Mouse (Mus musculus) neural tube, embryonic 13.5 days (tissue): ENCODE measurements around the gene Cldn34c3. TPM values are rescaled to one million over a fixed set of nuclear protein-coding genes. Genes with fewer than 3 reads are reported as not detected.
"Not testable (repeated sequence)": the region's sequence is repeated elsewhere in the genome, so short reads cannot be mapped to it uniquely, and the experiment has no call there.

ENCODE experiments used
- ATAC-seq: fragments of 200-750 bp; cut with Nextera tagmentation; 2 replicates; pipeline ENCODE4 v1.8.0; 2017; ENCODE audit warnings: low read depth, mild to moderate bottlenecking, moderate TSS enrichment, moderate library complexity
- H3K27ac ChIP-seq: fragments of 300-500 bp; sonication (generic); replicated peaks from 2 replicates; pipeline ENCODE4 v1.5.1; 2015; ENCODE audit warnings: moderate library complexity, mild to moderate bottlenecking, inconsistent platforms
- H3K27me3 ChIP-seq: fragments of 300-500 bp; sonication (generic); 2 replicates; pipeline ENCODE4 v1.6.1; 2015; ENCODE audit warnings: mild to moderate bottlenecking, inconsistent platforms
- H3K36me3 ChIP-seq: fragments of 300-500 bp; sonication (generic); 2 replicates; pipeline ENCODE4 v1.6.1; 2015; ENCODE audit warnings: mild to moderate bottlenecking, inconsistent platforms
- H3K4me1 ChIP-seq: fragments of 300-500 bp; sonication (generic); replicated peaks from 2 replicates; pipeline ENCODE4 v1.6.1; 2015; ENCODE audit warnings: inconsistent platforms
- H3K4me2 ChIP-seq: fragments of 300-500 bp; sonication (generic); 2 replicates; pipeline ENCODE4 v1.6.1; 2015; ENCODE audit warnings: inconsistent platforms, mild to moderate bottlenecking, moderate library complexity
- H3K4me3 ChIP-seq: fragments of 300-500 bp; sonication (generic); 2 replicates; pipeline ENCODE4 v1.5.1; 2015; ENCODE audit warnings: mild to moderate bottlenecking, inconsistent platforms
- H3K9ac ChIP-seq: fragments of 300-500 bp; sonication (generic); 2 replicates; pipeline ENCODE4 v1.6.1; 2015; ENCODE audit warnings: moderate library complexity, mild to moderate bottlenecking, inconsistent platforms
- H3K9me3 ChIP-seq: fragments of 300-500 bp; sonication (generic); 2 replicates; pipeline ENCODE4 v1.6.1; 2016; ENCODE audit warnings: inconsistent platforms
- polyA plus RNA-seq: library from polyadenylated mRNA; unstranded; fragments of >200 nt; fragmentation: Nextera tagmentation; extraction: Ambion mirVana; gene quantifications from 2 replicates; pipeline ENCODE4 v1.2.1, GENCODE M21; 2015

Cldn34c3 gene
- not detected in 2 replicates for polyA plus RNA-seq

DNA sequence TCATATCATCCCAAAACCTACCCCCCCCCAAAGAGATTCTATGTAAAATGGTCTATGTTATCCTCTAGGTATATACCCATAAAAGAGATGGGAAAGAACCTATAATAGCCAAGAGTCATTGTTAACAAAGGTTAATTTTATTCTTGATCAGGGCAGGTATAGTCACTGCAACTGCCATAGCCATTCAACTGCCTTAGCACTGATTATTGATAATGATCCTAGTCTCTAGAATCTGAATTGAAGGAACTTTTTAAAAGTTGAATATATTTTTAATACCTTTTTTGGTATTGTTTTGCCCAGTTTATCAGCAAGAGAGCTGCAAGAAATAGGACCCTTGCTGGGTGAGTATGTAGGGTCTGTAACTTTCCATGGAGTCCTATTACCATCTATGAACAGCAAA is at the start of gene Cldn34c3:
Gene Cldn34c3, plus strand, starts transcription at position 301 of the 400 bp plus-strand sequence.
- ATAC-seq, H3K9me3 ChIP-seq: not testable (repeated sequence)

More for the DNA sequence above, at the start of gene Cldn34c3:
- H3K9ac ChIP-seq, H3K4me2 ChIP-seq, H3K4me1 ChIP-seq, H3K27ac ChIP-seq, H3K27me3 ChIP-seq, H3K36me3 ChIP-seq, H3K4me3 ChIP-seq: not testable (repeated sequence)

Other genes starting within 250 kb of the Cldn34c3 start
- not detected in 2 replicates for gene Cldn34c2, start 212.0 kb upstream of the Cldn34c3 start, polyA plus RNA-seq
- not detected in 2 replicates for gene Gm17467, start 88.9 kb upstream of the Cldn34c3 start, polyA plus RNA-seq